Mouse (Mus musculus) MEL (cell line): ENCODE measurements around the gene Dctn1.

Experiments used
- CTCF ChIP-seq, 3 experiments: IDR thresholded peaks in 2 of 3; conservative IDR thresholded peaks in 1 of 3; 2 replicates each; pipeline ENCODE4 v1.5.1; 2011 to 2012; ENCODE audit warnings: low read length in 3 of 3, low read depth in 2 of 3, mild to moderate bottlenecking in 2 of 3, improper control_type of control experiment in 1 of 3, inconsistent platforms in 1 of 3, mixed read lengths in 1 of 3, moderate library complexity in 1 of 3; ENCODE audit not compliant: control insufficient read depth in 1 of 3, insufficient read depth in 1 of 3, poor library complexity in 1 of 3, severe bottlenecking in 1 of 3
- EP300 ChIP-seq, 2 experiments: IDR thresholded peaks; 2 replicates each; pipeline ENCODE4 v1.6.1; 2011; ENCODE audit warnings: improper control_type of control experiment in 2 of 2, low read length in 2 of 2, low read depth in 1 of 2, mild to moderate bottlenecking in 1 of 2
- GABPA ChIP-seq: IDR thresholded peaks from 2 replicates; pipeline ENCODE4 v1.6.1; 2012; ENCODE audit warnings: low read depth, mild to moderate bottlenecking, inconsistent platforms, low read length, improper control_type of control experiment, moderate library complexity
- MXI1 ChIP-seq: IDR thresholded peaks from 2 replicates; pipeline ENCODE4 v1.6.1; 2011; ENCODE audit warnings: mild to moderate bottlenecking, low read depth, low read length, improper control_type of control experiment
- NRF1 ChIP-seq: IDR thresholded peaks from 2 replicates; pipeline ENCODE4 v1.6.1; 2014; ENCODE audit warnings: low read depth, mild to moderate bottlenecking, inconsistent platforms, low read length, improper control_type of control experiment, moderate library complexity; ENCODE audit not compliant: poor library complexity, insufficient read depth, severe bottlenecking
- POLR2A ChIP-seq, 2 experiments: IDR thresholded peaks; 2 replicates each; pipeline ENCODE4 v1.6.1; 2011 to 2012; ENCODE audit warnings: low read length in 2 of 2, mild to moderate bottlenecking in 2 of 2, control low read depth in 1 of 2, improper control_type of control experiment in 1 of 2, low read depth in 1 of 2, moderate library complexity in 1 of 2; ENCODE audit not compliant: control insufficient read depth in 1 of 2, insufficient read depth in 1 of 2, poor library complexity in 1 of 2
- POLR2AphosphoS2 ChIP-seq: IDR thresholded peaks from 2 replicates; pipeline ENCODE4 v1.6.1; 2011; ENCODE audit warnings: low read length, improper control_type of control experiment
- RCOR1 ChIP-seq: IDR thresholded peaks from 2 replicates; pipeline ENCODE4 v1.6.1; 2012; ENCODE audit warnings: low read depth, mild to moderate bottlenecking, inconsistent platforms, low read length, improper control_type of control experiment
- TBP ChIP-seq: IDR thresholded peaks from 2 replicates; pipeline ENCODE4 v1.8.0; 2011; ENCODE audit warnings: low read depth, low read length, improper control_type of control experiment
- USF1 ChIP-seq: IDR thresholded peaks from 2 replicates; pipeline ENCODE4 v1.6.1; 2014; ENCODE audit warnings: low read depth, mild to moderate bottlenecking, inconsistent platforms, low read length, improper control_type of control experiment, moderate library complexity
- ZKSCAN1 ChIP-seq: IDR thresholded peaks from 2 replicates; pipeline ENCODE4 v1.6.1; 2012; ENCODE audit warnings: low read depth, mild to moderate bottlenecking, inconsistent platforms, low read length, improper control_type of control experiment, moderate library complexity

DNA sequence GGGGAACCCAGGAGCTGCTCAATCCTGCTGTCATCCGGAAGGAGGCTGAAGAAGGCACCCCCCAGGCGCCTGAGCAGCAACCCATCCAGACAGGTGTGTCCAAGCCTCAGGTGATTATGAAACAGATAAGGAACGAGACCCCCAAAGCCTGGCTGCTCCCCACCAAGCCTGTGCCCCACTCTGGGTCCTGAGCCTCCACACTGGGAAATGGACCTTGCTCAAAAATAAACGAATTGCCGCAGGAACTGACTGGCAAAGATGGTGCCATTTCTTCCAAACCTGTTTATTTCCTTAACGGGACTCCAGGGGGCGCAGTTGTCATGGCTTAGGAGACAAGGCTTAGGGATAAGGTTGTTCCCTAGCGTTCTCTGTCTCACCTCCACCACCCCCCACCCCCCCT, 3.0 kb upstream of the Dctn1 start:
- no peak for TF ChIP-seq TBP
- TF ChIP-seq USF1, result no peak
- no peak for TF ChIP-seq EP300 (IDR thresholded peaks at IDR 0.05; ENCODE audit: low read depth in 1 of 2, low read length in 2 of 2)
- TF ChIP-seq POLR2A (IDR thresholded peaks at IDR 0.05; ENCODE audit: control insufficient read depth in 1 of 2, insufficient read depth in 1 of 2, low read depth in 1 of 2, low read length in 2 of 2, poor library complexity in 1 of 2), result no peak
- no peak for TF ChIP-seq NRF1
- peak; percentile 69 to 83 (median 81) for TF ChIP-seq CTCF (IDR thresholded peaks at IDR 0.05 in 2 of 3, conservative IDR thresholded peaks at IDR 0.05 in 1 of 3; ENCODE audit: control insufficient read depth in 1 of 3, insufficient read depth in 1 of 3, low read depth in 2 of 3, low read length in 3 of 3, poor library complexity in 1 of 3, severe bottlenecking in 1 of 3)
- TF ChIP-seq POLR2AphosphoS2, result no peak
- TF ChIP-seq GABPA, result no peak
- no peak for TF ChIP-seq MXI1
- TF ChIP-seq RCOR1, result no peak; the same call in 1 of the 2 replicates
- no peak for TF ChIP-seq ZKSCAN1
